Mouse (Mus musculus): ENCODE measurements around the gene Xrcc6. TPM values are rescaled to one million over a fixed set of nuclear protein-coding genes. Genes with fewer than 3 reads are reported as not detected.

Gene Xrcc6
- polyA plus RNA-seq, 1 experiment from 2014 or later: 91.5 TPM

DNA sequence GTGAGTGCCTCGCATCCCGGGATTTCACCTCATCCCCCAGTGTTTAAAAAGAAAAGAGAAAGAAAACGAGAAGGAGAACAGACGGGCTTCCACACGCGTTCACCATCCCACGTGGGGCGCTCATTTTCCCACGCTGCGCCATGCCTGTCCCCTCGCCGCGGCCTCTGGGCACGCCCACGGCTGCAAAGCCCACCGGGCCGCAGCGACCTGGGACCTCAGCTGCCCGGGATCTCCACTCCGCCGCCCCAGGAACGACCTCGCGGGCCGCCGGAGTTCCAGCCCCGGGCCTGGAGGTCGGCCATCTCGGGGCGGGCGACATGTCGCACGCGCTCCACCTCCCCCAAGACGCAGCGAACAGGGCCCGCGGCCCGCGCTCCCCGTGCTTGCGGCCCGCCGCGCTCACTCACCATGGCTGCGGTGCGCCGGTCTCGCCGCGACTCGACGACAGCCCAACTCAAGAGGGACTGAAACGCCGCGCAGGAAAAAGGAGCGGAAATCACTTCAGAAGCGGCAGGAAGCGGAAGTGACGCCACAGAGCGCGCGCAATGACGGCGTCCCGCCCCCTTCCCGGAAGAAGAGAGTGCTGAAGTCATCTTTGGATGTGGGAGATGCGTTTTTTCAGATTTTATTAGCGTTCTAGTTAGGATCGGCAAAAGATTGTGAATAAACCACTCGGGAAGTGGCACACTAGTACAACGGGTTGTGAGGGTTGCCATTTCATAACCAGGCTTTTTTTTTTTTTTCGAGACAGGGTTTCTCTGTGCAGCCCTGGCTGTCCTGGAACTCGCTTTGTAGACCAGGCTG is 59.6 kb downstream of the Xrcc6 start, which contains the start of gene Snu13:
Snu13 (minus strand) TSS at position 519 of the 804 bp plus-strand sequence.
- Histone ChIP-seq H3K4me2 (ENCODE audit: low read depth, low read length) (peak within 1 kb of the TSS; percentile 94), H3K27ac (replicated peaks; ENCODE audit: low read depth, low read length) (peak within 1 kb of the TSS; percentile 83)

DNA sequence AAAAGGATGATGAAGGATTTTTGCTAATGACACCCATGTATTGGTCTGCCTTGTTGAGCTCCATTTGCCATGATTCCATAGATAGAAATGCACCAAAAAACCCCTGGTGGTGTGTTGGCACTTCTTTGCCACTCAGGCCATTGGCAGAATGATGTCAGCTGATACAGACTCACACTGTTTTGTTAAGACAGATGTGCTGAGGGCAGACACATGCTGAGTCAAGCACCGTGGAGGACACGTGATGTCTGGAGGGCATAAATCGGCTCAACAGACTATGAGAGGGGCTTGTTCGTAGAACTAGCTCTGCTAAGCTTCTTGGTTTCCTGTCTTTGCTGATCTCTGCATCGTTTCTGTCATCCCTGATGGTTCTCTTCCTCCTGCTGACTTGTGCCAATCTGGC is 64.9 kb downstream of the Xrcc6 start:
- Histone ChIP-seq H3K9me3 (replicated peaks; ENCODE audit: control insufficient read depth, low read length) (no peaks in the 10 kb centered on the region), H3K4me3 (ENCODE audit: low read depth, low read length) (no peak overlapping the region), H3K27ac (replicated peaks; ENCODE audit: low read depth, low read length) (no peak overlapping the region), H3K36me3 (replicated peaks; ENCODE audit: control insufficient read depth, insufficient read depth, low read depth, low read length) (no peaks in the 10 kb centered on the region), H3K27me3 (ENCODE audit: control insufficient read depth, insufficient read depth, low read length) (no peaks in the 10 kb centered on the region), H3K4me1 (ENCODE audit: control insufficient read depth, insufficient read depth, low read length) (no peaks in the 10 kb centered on the region), H3K4me2 (ENCODE audit: low read depth, low read length) (no peak overlapping the region), H3K9ac (replicated peaks; ENCODE audit: low read length) (no peak overlapping the region)
- DNase-seq (ENCODE audit: low spot score): no peak
- ATAC-seq (replicated peaks; ENCODE audit: insufficient number of reproducible peaks, low FRiP score, low TSS enrichment, low read depth): no peak
- WGBS: 62% methylated on average over 5 of the region's 5 CpGs

More for the DNA sequence above, 59.6 kb downstream of the Xrcc6 start, which contains the start of gene Snu13:
- ATAC-seq (replicated peaks; ENCODE audit: insufficient number of reproducible peaks, low FRiP score, low TSS enrichment, low read depth) (peak; percentile 49), DNase-seq (ENCODE audit: low spot score) (peak; percentile 94)
- H3K9ac ChIP-seq (replicated peaks; ENCODE audit: low read length): peak within 1 kb of the TSS; percentile 97
- WGBS: under 1% methylated on average over 74 of the region's 74 CpGs
- H3K4me1 ChIP-seq (ENCODE audit: control insufficient read depth, insufficient read depth, low read length): peaks cover 3% of the 10 kb centered on the region
- no peaks in the 10 kb centered on the region for H3K27me3 ChIP-seq (ENCODE audit: control insufficient read depth, insufficient read depth, low read length)
- H3K9me3 ChIP-seq (replicated peaks; ENCODE audit: control insufficient read depth, low read length): no peaks in the 10 kb centered on the region
- H3K4me3 ChIP-seq (ENCODE audit: low read depth, low read length): peak within 1 kb of the TSS; percentile 99
- peaks cover 3% of the 10 kb centered on the region; the same call in 1 of the 2 replicates for H3K36me3 ChIP-seq (replicated peaks; ENCODE audit: control insufficient read depth, insufficient read depth, low read depth, low read length)

DNA sequence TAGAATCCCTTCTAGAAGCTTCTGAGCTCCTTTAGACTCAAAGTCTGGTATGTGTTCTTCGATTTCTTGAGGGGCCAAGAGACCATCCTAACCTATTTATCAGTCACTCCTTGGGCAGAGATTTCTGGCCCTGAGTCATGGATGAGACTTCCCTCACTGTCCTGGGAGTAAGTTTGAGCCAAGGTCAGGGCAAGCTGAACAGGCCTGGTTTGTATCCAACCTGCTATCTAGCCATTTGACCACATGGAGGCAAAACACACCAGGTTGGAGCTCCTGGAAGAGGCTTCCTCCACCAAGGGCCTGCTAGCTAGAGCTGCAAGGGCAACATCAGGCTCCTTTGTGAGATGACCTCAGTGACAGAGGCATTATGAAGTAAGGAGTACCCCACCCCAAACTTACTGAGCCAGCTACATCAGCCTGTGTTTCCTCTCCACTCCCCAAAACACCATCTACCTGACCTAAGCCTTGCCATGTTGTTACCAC is 71.1 kb downstream of the Xrcc6 start, which contains the start of gene 4930407I10Rik:
4930407I10Rik (plus strand) TSS at position 433 of the 483 bp plus-strand sequence.
- H3K27ac ChIP-seq (replicated peaks; ENCODE audit: low read depth, low read length): no peak within 1 kb of the TSS
- H3K9me3 ChIP-seq (replicated peaks; ENCODE audit: control insufficient read depth, low read length): no peaks in the 10 kb centered on the region
- DNase-seq (ENCODE audit: low spot score) (no peak), ATAC-seq (replicated peaks; ENCODE audit: insufficient number of reproducible peaks, low FRiP score, low TSS enrichment, low read depth) (no peak)
- no peaks in the 10 kb centered on the region for H3K27me3 ChIP-seq (ENCODE audit: control insufficient read depth, insufficient read depth, low read length)
- WGBS: 77% methylated on average over 1 of the region's 1 CpGs
- no peak within 1 kb of the TSS for H3K4me2 ChIP-seq (ENCODE audit: low read depth, low read length)
- H3K36me3 ChIP-seq (replicated peaks; ENCODE audit: control insufficient read depth, insufficient read depth, low read depth, low read length): no peaks in the 10 kb centered on the region
- H3K9ac ChIP-seq (replicated peaks; ENCODE audit: low read length): no peak within 1 kb of the TSS
- H3K4me1 ChIP-seq (ENCODE audit: control insufficient read depth, insufficient read depth, low read length): no peaks in the 10 kb centered on the region
- no peak within 1 kb of the TSS for H3K4me3 ChIP-seq (ENCODE audit: low read depth, low read length)

DNA sequence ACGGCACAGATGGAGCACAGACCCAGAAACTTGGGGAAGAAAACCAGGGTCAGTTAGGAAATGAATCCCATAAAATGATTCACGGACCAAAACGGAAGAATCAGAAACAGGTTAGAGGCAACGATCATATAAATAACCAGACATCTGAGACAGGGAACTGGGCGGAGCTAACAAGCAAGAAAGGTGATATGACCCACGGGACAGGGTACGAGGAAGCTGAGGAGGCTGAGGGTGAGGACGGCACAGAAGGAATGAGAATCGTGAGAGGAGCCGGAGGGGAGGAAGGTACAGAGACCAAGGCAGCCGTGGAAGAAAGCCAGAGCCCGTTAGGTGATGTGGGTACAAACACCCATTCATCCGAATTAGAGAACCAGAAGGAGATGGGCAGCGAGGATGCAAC is 76.3 kb downstream of the Xrcc6 start:
- 0 out of 2 replicates have a peak overlapping the region, but pooled peaks have one; percentile 25 for H3K9ac ChIP-seq (replicated peaks; ENCODE audit: low read length)
- no peak overlapping the region for H3K27ac ChIP-seq (replicated peaks; ENCODE audit: low read depth, low read length)
- no peak overlapping the region for H3K4me3 ChIP-seq (ENCODE audit: low read depth, low read length)
- DNase-seq (ENCODE audit: low spot score) (peak; percentile 64), ATAC-seq (replicated peaks; ENCODE audit: insufficient number of reproducible peaks, low FRiP score, low TSS enrichment, low read depth) (no peak)
- H3K4me1 ChIP-seq (ENCODE audit: control insufficient read depth, insufficient read depth, low read length): no peaks in the 10 kb centered on the region
- no peaks in the 10 kb centered on the region for H3K36me3 ChIP-seq (replicated peaks; ENCODE audit: control insufficient read depth, insufficient read depth, low read depth, low read length)
- no peaks in the 10 kb centered on the region for H3K9me3 ChIP-seq (replicated peaks; ENCODE audit: control insufficient read depth, low read length)
- peaks cover 3% of the 10 kb centered on the region; the same call in 1 of the 2 replicates for H3K27me3 ChIP-seq (ENCODE audit: control insufficient read depth, insufficient read depth, low read length)
- H3K4me2 ChIP-seq (ENCODE audit: low read depth, low read length): peak overlapping the region; percentile 13; the same call in 1 of the 2 replicates
- 40% methylated on average over 14 of the region's 14 CpGs for WGBS

DNA sequence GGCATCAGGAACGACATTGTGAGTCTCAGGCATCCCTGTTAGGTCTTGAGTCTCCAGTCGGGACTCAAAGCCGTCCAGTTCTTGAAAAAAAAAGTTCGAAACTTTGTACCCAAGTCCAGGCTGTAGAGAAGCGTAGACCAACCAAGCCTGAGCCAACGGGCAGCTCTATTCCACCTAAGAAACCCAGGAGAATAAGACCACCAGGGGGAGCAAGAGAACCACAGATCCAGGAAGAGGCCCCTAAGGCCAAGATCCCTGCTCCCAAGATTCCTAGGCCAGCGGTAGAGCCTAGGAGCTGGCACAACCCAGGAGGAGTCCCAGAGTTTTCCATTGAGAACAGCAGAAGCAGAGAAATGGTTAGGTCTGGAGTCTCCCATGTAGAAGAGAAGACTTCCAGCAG is 77.9 kb downstream of the Xrcc6 start:
- no peaks in the 10 kb centered on the region for H3K9me3 ChIP-seq (replicated peaks; ENCODE audit: control insufficient read depth, low read length)
- ATAC-seq (replicated peaks; ENCODE audit: insufficient number of reproducible peaks, low FRiP score, low TSS enrichment, low read depth) (no peak), DNase-seq (ENCODE audit: low spot score) (peak; percentile 94)
- H3K9ac ChIP-seq (replicated peaks; ENCODE audit: low read length): no peak overlapping the region
- no peak overlapping the region for H3K27ac ChIP-seq (replicated peaks; ENCODE audit: low read depth, low read length)
- WGBS: 18% methylated on average over 7 of the region's 7 CpGs
- no peaks in the 10 kb centered on the region; the same call in 1 of the 2 replicates for H3K4me1 ChIP-seq (ENCODE audit: control insufficient read depth, insufficient read depth, low read length)
- no peak overlapping the region for H3K4me3 ChIP-seq (ENCODE audit: low read depth, low read length)
- H3K36me3 ChIP-seq (replicated peaks; ENCODE audit: control insufficient read depth, insufficient read depth, low read depth, low read length): no peaks in the 10 kb centered on the region
- peaks cover 15% of the 10 kb centered on the region for H3K27me3 ChIP-seq (ENCODE audit: control insufficient read depth, insufficient read depth, low read length)
- H3K4me2 ChIP-seq (ENCODE audit: low read depth, low read length): no peak overlapping the region

DNA sequence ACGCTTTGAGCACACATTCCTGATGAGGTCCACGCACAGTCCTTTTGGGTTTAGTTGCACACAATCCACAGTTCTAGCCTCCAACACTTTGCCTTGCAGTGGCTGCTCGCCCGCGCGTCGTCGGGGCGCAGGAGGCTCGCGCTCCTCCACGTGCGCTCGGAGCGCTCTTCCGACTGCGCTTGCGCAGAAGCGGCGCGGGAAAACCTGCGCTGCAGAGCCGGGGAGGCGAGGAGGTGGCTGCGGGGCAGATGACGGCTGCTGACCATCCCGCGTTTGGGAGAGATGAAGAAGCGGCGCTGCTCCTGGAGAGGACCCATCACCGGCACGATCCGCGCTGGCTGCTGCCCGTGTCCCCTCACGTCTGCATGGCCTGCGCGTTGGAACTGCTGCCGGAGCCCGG is 82.3 kb downstream of the Xrcc6 start, which contains the start of gene Mei1:
Mei1 (plus strand) TSS at position 99 of the 400 bp plus-strand sequence.
- Histone ChIP-seq H3K27me3 (ENCODE audit: control insufficient read depth, insufficient read depth, low read length) (peaks cover 16% of the 10 kb centered on the region), H3K9me3 (replicated peaks; ENCODE audit: control insufficient read depth, low read length) (no peaks in the 10 kb centered on the region), H3K4me3 (ENCODE audit: low read depth, low read length) (no peak within 1 kb of the TSS; the same call in 1 of the 2 replicates), H3K9ac (replicated peaks; ENCODE audit: low read length) (no peak within 1 kb of the TSS), H3K4me1 (ENCODE audit: control insufficient read depth, insufficient read depth, low read length) (no peaks in the 10 kb centered on the region; the same call in 1 of the 2 replicates), H3K27ac (replicated peaks; ENCODE audit: low read depth, low read length) (no peak within 1 kb of the TSS), H3K36me3 (replicated peaks; ENCODE audit: control insufficient read depth, insufficient read depth, low read depth, low read length) (no peaks in the 10 kb centered on the region), H3K4me2 (ENCODE audit: low read depth, low read length) (peak within 1 kb of the TSS; percentile 21; the same call in 1 of the 2 replicates)
- DNase-seq (ENCODE audit: low spot score) (peak; percentile 25), ATAC-seq (replicated peaks; ENCODE audit: insufficient number of reproducible peaks, low FRiP score, low TSS enrichment, low read depth) (no peak)
- WGBS: 23% methylated on average over 40 of the region's 40 CpGs

DNA sequence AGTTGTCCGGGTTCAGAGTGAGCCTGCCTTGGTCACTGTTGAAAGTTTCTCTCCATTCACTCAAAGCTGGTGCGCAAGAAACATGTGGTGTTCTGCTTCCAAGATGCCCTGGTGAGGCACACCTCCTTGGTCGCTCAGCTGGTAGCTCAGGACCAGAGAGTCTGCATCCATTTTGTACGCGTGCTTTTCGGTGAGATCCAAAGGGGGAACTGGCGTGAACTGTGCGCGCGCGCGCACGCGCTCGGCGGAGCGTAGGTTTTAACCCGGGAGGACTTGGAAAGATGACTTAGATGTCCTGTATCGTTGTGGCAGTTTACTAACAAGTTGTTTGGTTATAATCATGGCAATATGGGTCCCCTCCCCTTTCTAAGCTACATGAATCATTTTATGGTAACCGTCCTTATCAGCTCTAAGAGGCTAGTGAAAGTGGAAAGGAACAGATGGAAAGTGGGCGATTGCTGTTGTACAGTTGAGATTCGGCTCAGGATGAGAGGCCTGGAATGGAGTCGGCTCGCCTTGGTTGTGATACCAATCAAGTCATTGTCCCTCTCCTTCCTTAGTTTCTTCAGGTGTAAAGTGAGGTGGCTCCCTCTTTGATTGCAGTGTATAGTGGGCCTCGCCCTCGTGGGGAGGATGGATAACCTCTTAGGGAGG is 84.3 kb downstream of the Xrcc6 start:
- Histone ChIP-seq H3K9me3 (replicated peaks; ENCODE audit: control insufficient read depth, low read length) (no peaks in the 10 kb centered on the region), H3K9ac (replicated peaks; ENCODE audit: low read length) (no peak overlapping the region), H3K27ac (replicated peaks; ENCODE audit: low read depth, low read length) (no peak overlapping the region), H3K27me3 (ENCODE audit: control insufficient read depth, insufficient read depth, low read length) (peaks cover 13% of the 10 kb centered on the region), H3K4me3 (ENCODE audit: low read depth, low read length) (no peak overlapping the region), H3K36me3 (replicated peaks; ENCODE audit: control insufficient read depth, insufficient read depth, low read depth, low read length) (no peaks in the 10 kb centered on the region), H3K4me2 (ENCODE audit: low read depth, low read length) (no peak overlapping the region), H3K4me1 (ENCODE audit: control insufficient read depth, insufficient read depth, low read length) (no peaks in the 10 kb centered on the region; the same call in 1 of the 2 replicates)
- ATAC-seq (replicated peaks; ENCODE audit: insufficient number of reproducible peaks, low FRiP score, low TSS enrichment, low read depth) (no peak), DNase-seq (ENCODE audit: low spot score) (no peak)
- 88% methylated on average over 26 of the region's 26 CpGs for WGBS

Data from embryonic facial prominence, embryonic 11.5 days (tissue).